Mouse (Mus musculus): ENCODE data around the gene Lcmt2. TPM values are rescaled to one million over a fixed set of nuclear protein-coding genes. Genes with fewer than 3 reads are reported as not detected.

Gene Lcmt2
- polyA plus RNA-seq (2015; fragmentation: Nextera tagmentation; extraction: Ambion mirVana), result 20.3 and 20.4 TPM in 2 replicates

DNA sequence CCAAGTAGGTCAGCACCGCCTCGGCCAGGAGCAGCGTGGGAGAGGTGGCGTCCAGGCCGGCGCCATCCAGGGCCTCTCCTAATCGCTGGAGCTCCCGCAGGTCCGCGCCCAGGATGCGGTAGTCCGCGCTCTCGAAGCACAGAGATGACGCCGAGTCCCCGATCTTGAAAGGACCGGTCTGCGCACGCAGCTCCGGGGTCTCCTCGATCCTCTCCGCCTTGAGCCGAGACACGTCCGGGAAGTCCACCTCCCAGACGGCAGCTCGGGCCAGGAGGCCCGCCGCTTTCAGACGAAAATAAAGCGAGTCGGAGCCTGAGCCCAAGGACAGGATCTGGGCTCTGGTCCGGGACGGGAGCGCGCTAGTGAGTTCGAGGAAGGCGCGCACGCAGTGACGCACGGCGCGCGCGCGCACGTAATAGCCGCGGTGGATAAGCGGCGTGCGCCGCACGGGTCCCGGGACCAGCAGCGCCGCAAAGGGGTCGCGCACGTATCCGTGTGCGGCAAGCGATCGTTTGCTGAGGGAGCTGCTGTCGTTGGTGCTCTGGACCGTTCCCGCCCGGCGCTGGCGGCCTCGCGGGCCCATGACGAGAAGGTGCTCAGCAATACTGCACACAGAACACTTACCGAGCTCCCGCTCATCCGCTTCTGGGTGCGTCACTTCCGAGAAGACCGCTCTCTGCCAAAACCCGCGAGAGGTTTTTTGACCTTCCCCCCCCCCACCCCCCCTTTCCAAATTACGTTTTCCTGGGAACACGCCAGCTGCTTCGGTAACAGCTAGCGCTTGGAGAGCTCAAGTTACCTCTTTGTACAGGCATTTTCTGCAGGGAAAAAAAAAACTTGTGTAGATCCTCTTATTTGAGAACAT is at the start of gene Lcmt2, which contains the start of gene Adal:
Gene Lcmt2 (minus strand): TSS at position 636 of the 865 bp plus-strand sequence.
Gene Adal (plus strand): TSS at position 411 of the 865 bp plus-strand sequence.
- Histone ChIP-seq H3K27ac (ENCODE audit: low read length) (peak within 1 kb of the TSS; percentile 98), H3K27me3 (ENCODE audit: control insufficient read depth, insufficient read depth, low read depth, low read length) (no peaks in the 10 kb centered on the region), H3K4me1 (ENCODE audit: control insufficient read depth, insufficient read depth, low read length) (peaks cover 28% of the 10 kb centered on the region), H3K4me3 (ENCODE audit: low read depth, low read length) (peak within 1 kb of the TSS; percentile 83), H3K9me3 (replicated peaks; ENCODE audit: control insufficient read depth, low read length, poor library complexity, severe bottlenecking) (no peaks in the 10 kb centered on the region), H3K4me2 (ENCODE audit: low read length) (peak within 1 kb of the TSS; percentile 92), H3K9ac (ENCODE audit: low read depth, low read length) (peak within 1 kb of the TSS; percentile 97), H3K36me3 (ENCODE audit: control insufficient read depth, insufficient read depth, low read length) (peaks cover 2% of the 10 kb centered on the region; the same call in 1 of the 2 replicates)
- WGBS, result under 1% methylated on average over 84 of the region's 87 CpGs
- ATAC-seq, result peak; percentile 97

DNA sequence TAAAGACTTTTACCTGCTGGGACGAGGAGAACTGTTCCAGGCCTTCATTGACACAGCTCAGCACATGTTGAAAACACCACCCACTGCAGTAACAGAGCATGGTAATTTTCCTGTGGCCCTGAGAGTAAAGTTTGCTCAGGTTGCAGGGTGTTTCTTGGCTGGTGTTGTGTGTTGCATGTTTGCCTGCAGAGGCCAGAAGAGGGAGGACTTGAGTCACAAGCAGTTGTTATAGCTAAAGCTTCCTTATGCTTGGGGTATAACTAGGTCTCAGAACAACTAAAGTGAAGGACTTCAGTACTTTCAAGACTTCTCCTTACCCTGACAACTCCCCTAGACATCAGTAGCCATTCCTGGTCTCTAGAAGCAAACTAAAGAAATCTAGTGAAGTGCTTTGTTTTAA is 48.1 kb upstream of the Lcmt2 start:
- no peak for ATAC-seq
- WGBS, result 78% methylated on average over 1 of the region's 1 CpGs
- no peak overlapping the region for H3K27ac ChIP-seq (ENCODE audit: low read length)
- no peak overlapping the region for H3K4me2 ChIP-seq (ENCODE audit: low read length)
- H3K27me3 ChIP-seq (ENCODE audit: control insufficient read depth, insufficient read depth, low read depth, low read length), result no peaks in the 10 kb centered on the region
- H3K36me3 ChIP-seq (ENCODE audit: control insufficient read depth, insufficient read depth, low read length), result peaks cover 56% of the 10 kb centered on the region
- no peaks in the 10 kb centered on the region for H3K4me1 ChIP-seq (ENCODE audit: control insufficient read depth, insufficient read depth, low read length)
- H3K9ac ChIP-seq (ENCODE audit: low read depth, low read length), result no peak overlapping the region
- no peak overlapping the region for H3K4me3 ChIP-seq (ENCODE audit: low read depth, low read length)
- no peaks in the 10 kb centered on the region for H3K9me3 ChIP-seq (replicated peaks; ENCODE audit: control insufficient read depth, low read length, poor library complexity, severe bottlenecking)

DNA sequence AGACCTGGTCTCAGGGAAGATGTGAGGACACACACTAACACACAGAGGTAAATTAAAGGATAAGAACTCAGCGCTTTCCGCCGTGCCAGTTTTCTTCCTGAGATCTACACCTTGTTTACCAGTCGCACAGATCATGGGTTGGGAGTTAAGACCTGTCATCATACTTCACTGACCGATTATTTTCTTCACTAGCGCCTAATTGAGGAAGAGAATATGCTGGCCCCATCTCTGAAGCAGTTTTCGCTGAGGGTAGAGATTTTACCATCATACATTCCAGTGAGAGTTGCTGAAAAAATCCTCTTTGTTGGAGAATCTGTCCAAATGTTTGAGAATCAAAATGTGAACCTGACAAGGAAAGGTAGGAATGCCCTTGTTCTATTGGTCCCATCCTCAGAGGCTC is 43.7 kb upstream of the Lcmt2 start:
- H3K9ac ChIP-seq (ENCODE audit: low read depth, low read length), result no peak overlapping the region
- 97% methylated on average over 7 of the region's 7 CpGs for WGBS
- H3K4me2 ChIP-seq (ENCODE audit: low read length), result no peak overlapping the region
- peaks cover 34% of the 10 kb centered on the region for H3K36me3 ChIP-seq (ENCODE audit: control insufficient read depth, insufficient read depth, low read length)
- no peaks in the 10 kb centered on the region for H3K4me1 ChIP-seq (ENCODE audit: control insufficient read depth, insufficient read depth, low read length)
- H3K4me3 ChIP-seq (ENCODE audit: low read depth, low read length), result no peak overlapping the region
- H3K27ac ChIP-seq (ENCODE audit: low read length), result no peak overlapping the region
- no peaks in the 10 kb centered on the region for H3K27me3 ChIP-seq (ENCODE audit: control insufficient read depth, insufficient read depth, low read depth, low read length)
- no peak for ATAC-seq
- H3K9me3 ChIP-seq (replicated peaks; ENCODE audit: control insufficient read depth, low read length, poor library complexity, severe bottlenecking), result no peaks in the 10 kb centered on the region

DNA sequence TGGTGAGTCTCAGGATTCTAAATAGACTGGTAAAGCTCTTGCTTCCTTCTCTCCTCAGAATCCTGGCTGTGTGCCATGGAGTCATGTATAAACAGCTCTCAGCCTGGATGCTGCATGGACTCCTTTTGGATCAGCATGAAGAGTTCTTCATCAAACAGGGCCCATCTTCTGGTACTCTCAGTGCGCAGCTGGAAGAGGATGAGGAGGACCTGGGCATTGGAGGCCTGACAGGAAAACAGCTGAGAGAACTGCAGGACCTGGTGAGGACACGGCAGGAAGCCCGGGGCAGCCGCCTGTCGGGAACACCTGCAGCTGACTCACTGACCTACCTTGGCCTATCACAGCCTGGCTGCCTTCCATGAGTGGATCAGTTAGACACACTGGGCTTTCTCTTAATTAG is 43.0 kb upstream of the Lcmt2 start:
- Histone ChIP-seq H3K27ac (ENCODE audit: low read length) (no peak overlapping the region), H3K27me3 (ENCODE audit: control insufficient read depth, insufficient read depth, low read depth, low read length) (no peaks in the 10 kb centered on the region), H3K4me3 (ENCODE audit: low read depth, low read length) (no peak overlapping the region), H3K4me1 (ENCODE audit: control insufficient read depth, insufficient read depth, low read length) (no peaks in the 10 kb centered on the region), H3K9ac (ENCODE audit: low read depth, low read length) (no peak overlapping the region), H3K9me3 (replicated peaks; ENCODE audit: control insufficient read depth, low read length, poor library complexity, severe bottlenecking) (no peaks in the 10 kb centered on the region), H3K36me3 (ENCODE audit: control insufficient read depth, insufficient read depth, low read length) (peaks cover 31% of the 10 kb centered on the region), H3K4me2 (ENCODE audit: low read length) (no peak overlapping the region)
- ATAC-seq, result no peak
- WGBS, result 93% methylated on average over 5 of the region's 5 CpGs

DNA sequence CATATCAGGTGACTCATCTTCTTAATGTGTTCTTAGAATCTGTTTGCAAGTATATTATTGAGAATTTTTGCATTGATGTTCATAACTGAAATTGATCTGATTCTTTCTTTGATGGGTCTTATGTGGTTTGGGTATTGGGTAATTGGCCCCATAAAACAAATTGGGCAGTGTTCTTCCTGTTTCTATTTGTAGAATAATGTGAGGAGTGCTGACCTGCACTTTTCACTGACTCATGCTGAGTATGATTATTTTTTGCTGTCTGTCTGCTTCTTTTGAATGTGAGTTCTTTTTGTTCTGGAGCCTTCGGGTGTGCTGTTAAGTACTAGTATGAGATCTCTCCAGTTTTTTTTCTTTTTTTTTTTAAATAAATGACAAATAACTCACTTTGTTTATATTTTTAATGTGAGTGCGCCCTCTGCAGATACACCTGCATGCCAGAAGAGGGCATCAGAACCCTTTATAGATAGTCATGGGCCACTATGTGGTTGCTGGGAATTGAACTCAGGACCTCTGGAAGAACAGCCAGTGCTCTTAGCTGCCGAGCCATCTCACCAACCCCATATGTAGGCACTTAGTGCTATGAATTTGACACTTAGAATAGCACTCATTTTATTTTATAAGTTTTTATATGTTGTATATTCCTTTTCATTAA is 38.5 kb upstream of the Lcmt2 start:
- no peak overlapping the region for H3K27ac ChIP-seq (ENCODE audit: low read length)
- 98% methylated on average over 3 of the region's 3 CpGs for WGBS
- H3K27me3 ChIP-seq (ENCODE audit: control insufficient read depth, insufficient read depth, low read depth, low read length), result no peaks in the 10 kb centered on the region
- no peaks in the 10 kb centered on the region for H3K4me1 ChIP-seq (ENCODE audit: control insufficient read depth, insufficient read depth, low read length)
- peaks cover 30% of the 10 kb centered on the region for H3K36me3 ChIP-seq (ENCODE audit: control insufficient read depth, insufficient read depth, low read length)
- no peak overlapping the region for H3K9ac ChIP-seq (ENCODE audit: low read depth, low read length)
- ATAC-seq, result no peak
- no peaks in the 10 kb centered on the region for H3K9me3 ChIP-seq (replicated peaks; ENCODE audit: control insufficient read depth, low read length, poor library complexity, severe bottlenecking)
- H3K4me3 ChIP-seq (ENCODE audit: low read depth, low read length), result no peak overlapping the region
- no peak overlapping the region for H3K4me2 ChIP-seq (ENCODE audit: low read length)

DNA sequence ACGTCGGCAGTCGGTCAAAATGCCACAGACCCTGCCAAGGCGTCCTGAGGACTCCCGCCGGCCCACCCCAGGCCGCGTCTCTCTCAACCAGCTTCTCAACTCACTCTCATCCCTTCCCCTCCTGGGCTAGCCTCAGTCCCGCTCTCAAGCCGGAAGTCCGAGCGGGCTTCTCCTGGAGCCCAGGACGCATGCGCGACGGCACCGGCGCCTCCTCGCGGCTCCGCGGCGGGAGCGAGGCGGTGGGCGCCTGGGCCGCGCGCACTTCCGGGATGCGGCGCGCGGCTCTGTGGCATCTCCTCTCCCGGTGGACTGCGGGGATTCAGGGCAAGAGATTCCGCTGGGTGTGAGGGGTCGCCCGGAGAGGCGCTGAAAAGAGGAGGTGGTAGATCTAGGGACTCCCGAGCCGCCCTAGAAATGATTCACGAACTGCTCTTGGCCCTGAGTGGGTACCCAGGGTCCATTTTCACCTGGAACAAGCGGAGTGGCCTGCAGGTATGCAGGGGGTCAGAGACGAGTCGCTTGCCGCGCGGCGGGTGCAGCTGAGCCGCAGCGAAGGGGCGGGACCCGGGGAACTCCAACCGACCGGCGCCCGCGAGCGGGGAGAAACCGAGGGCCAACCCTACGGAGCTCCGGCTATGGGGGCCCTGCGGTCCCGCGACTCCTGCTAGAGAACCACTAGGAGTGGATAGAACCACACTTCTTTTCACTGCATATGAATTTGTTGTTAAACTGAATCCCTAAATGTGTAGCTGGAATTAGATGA is 30.7 kb upstream of the Lcmt2 start, which contains the start of gene Zscan29:
Gene Zscan29 (minus strand): TSS at position 146 of the 763 bp plus-strand sequence.
- H3K4me3 ChIP-seq (ENCODE audit: low read depth, low read length), result peak within 1 kb of the TSS; percentile 88
- peak within 1 kb of the TSS; percentile 83 for H3K27ac ChIP-seq (ENCODE audit: low read length)
- peaks cover 11% of the 10 kb centered on the region; the same call in 1 of the 2 replicates for H3K36me3 ChIP-seq (ENCODE audit: control insufficient read depth, insufficient read depth, low read length)
- peak within 1 kb of the TSS; percentile 92 for H3K9ac ChIP-seq (ENCODE audit: low read depth, low read length)
- peaks cover 28% of the 10 kb centered on the region for H3K4me1 ChIP-seq (ENCODE audit: control insufficient read depth, insufficient read depth, low read length)
- no peaks in the 10 kb centered on the region for H3K27me3 ChIP-seq (ENCODE audit: control insufficient read depth, insufficient read depth, low read depth, low read length)
- under 1% methylated on average over 65 of the region's 66 CpGs for WGBS
- H3K9me3 ChIP-seq (replicated peaks; ENCODE audit: control insufficient read depth, low read length, poor library complexity, severe bottlenecking), result no peaks in the 10 kb centered on the region
- peak; percentile 97 for ATAC-seq
- H3K4me2 ChIP-seq (ENCODE audit: low read length), result peak within 1 kb of the TSS; percentile 83

DNA sequence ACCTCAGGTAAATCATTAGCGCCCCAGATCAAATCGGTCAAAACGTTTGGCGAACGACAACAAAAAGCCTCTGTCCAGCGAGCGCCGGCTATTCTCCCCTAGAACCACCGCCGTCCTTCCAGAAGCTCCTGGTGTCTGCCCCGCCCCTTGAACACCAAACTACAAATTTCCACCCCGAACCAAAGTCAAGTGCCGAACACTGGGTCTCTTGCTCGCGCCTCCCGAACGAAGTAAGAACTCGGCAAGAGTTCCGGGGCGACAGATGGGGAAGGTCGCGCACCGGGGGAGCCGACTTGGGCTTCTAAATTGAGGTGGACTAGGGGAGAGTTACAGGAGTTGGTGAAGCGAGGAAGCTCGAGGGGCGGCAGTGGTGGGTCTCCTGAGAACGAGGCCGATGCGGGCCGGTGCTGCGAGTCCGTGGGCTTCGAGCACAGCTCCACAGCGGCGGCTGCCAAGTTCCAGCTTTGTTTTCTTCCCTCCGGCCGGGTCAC is 30.1 kb upstream of the Lcmt2 start, which contains the start of gene Tubgcp4:
Gene Tubgcp4 (plus strand): TSS at position 174 of the 491 bp plus-strand sequence.
- H3K9ac ChIP-seq (ENCODE audit: low read depth, low read length), result peak within 1 kb of the TSS; percentile 92
- peak within 1 kb of the TSS; percentile 88 for H3K4me3 ChIP-seq (ENCODE audit: low read depth, low read length)
- no peaks in the 10 kb centered on the region for H3K9me3 ChIP-seq (replicated peaks; ENCODE audit: control insufficient read depth, low read length, poor library complexity, severe bottlenecking)
- under 1% methylated on average over 36 of the region's 38 CpGs for WGBS
- ATAC-seq, result peak; percentile 74; the same call in 1 of the 2 replicates
- H3K4me1 ChIP-seq (ENCODE audit: control insufficient read depth, insufficient read depth, low read length), result peaks cover 28% of the 10 kb centered on the region
- peak within 1 kb of the TSS; percentile 83 for H3K4me2 ChIP-seq (ENCODE audit: low read length)
- H3K36me3 ChIP-seq (ENCODE audit: control insufficient read depth, insufficient read depth, low read length), result peaks cover 13% of the 10 kb centered on the region
- H3K27me3 ChIP-seq (ENCODE audit: control insufficient read depth, insufficient read depth, low read depth, low read length), result no peaks in the 10 kb centered on the region
- peak within 1 kb of the TSS; percentile 83 for H3K27ac ChIP-seq (ENCODE audit: low read length)

DNA sequence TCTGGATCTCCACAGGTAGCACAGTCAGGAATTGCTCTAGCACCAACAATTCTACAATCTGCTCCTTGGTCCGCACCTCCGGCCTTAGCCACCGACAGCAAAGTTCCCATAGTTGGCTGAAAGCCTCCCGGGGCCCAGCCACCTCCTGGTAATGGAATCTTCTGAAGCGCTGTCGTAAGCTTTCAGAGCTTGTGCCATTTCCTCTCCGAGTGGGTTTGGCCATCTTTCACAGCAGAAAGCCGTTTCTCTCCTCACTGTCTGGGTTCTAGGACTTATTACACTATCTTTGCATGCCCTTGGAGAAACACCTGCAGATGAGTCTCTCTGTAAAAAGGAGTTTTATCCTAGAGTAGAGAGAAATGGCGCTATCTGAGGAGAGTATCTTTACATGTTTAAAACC is 29.4 kb upstream of the Lcmt2 start:
- Histone ChIP-seq H3K36me3 (ENCODE audit: control insufficient read depth, insufficient read depth, low read length) (peaks cover 9% of the 10 kb centered on the region), H3K9ac (ENCODE audit: low read depth, low read length) (peak overlapping the region; percentile 92), H3K4me3 (ENCODE audit: low read depth, low read length) (peak overlapping the region; percentile 88), H3K9me3 (replicated peaks; ENCODE audit: control insufficient read depth, low read length, poor library complexity, severe bottlenecking) (no peaks in the 10 kb centered on the region), H3K4me2 (ENCODE audit: low read length) (peak overlapping the region; percentile 83), H3K4me1 (ENCODE audit: control insufficient read depth, insufficient read depth, low read length) (peaks cover 28% of the 10 kb centered on the region), H3K27me3 (ENCODE audit: control insufficient read depth, insufficient read depth, low read depth, low read length) (no peaks in the 10 kb centered on the region), H3K27ac (ENCODE audit: low read length) (no peak overlapping the region)
- ATAC-seq, result no peak
- WGBS, result 5% methylated on average over 9 of the region's 9 CpGs

All from midbrain, embryonic 16.5 days (tissue).